Mouse (Mus musculus) megakaryocyte progenitor cell, adult 5-6 weeks (primary cell): ENCODE results near the gene Piwil4. TPM values are rescaled to one million over a fixed set of nuclear protein-coding genes. Genes with fewer than 3 reads are reported as not detected.

Experiments
- ATAC-seq: replicated peaks from 2 replicates; pipeline ENCODE4 v1.8.0; 2016; ENCODE audit warnings: mild to moderate bottlenecking, moderate TSS enrichment, inconsistent platforms; ENCODE audit not compliant: poor library complexity
- total RNA-seq, 2 experiments: library from RNA; stranded (forward) in 1 of 2; stranded (reverse) in 1 of 2; fragments of 157-497, 149-512 nt in 1 of 2; fragments of 200-1000 nt in 1 of 2; gene quantifications; 2 replicates each; pipeline versions ENCODE4 v1.2.3 to v1.2.4; 2015 to 2017

Gene Piwil4
- total RNA-seq, 2 experiments from 2014 or later = not detected

GRCm38 (mm10) chr9:14726629-14727028 lies 13.9 kb downstream of the Piwil4 start:
- ATAC-seq = no peak

- no peak for ATAC-seq
Observed at GRCm38 (mm10) chr9:14726005-14726404, 14.5 kb downstream of the Piwil4 start.

GRCm38 (mm10) chr9:14724755-14725420 lies 15.6 kb downstream of the Piwil4 start:
- peak; percentile 91 for ATAC-seq

- ATAC-seq = no peak
Observed at GRCm38 (mm10) chr9:14721610-14722009, 18.9 kb downstream of the Piwil4 start.

GRCm38 (mm10) chr9:14720384-14720783 lies 20.1 kb downstream of the Piwil4 start:
- ATAC-seq = no peak

GRCm38 (mm10) chr9:14718332-14718691 lies 22.2 kb downstream of the Piwil4 start:
- no peak; the same call in 1 of the 2 replicates for ATAC-seq

- peak; percentile 79 for ATAC-seq
Observed at GRCm38 (mm10) chr9:14717689-14718331, 22.7 kb downstream of the Piwil4 start.

- no peak for ATAC-seq
Observed at GRCm38 (mm10) chr9:14715258-14715657, 25.3 kb downstream of the Piwil4 start.

- no peak for ATAC-seq
Observed at GRCm38 (mm10) chr9:14710910-14711309, 29.6 kb downstream of the Piwil4 start.

GRCm38 (mm10) chr9:14705321-14706162 lies 35.0 kb downstream of the Piwil4 start:
- ATAC-seq = no peak

- ATAC-seq = peak; percentile 37; the same call in 1 of the 2 replicates
Observed at GRCm38 (mm10) chr9:14700795-14701194, 39.7 kb downstream of the Piwil4 start.

GRCm38 (mm10) chr9:14699288-14699640 lies 41.3 kb downstream of the Piwil4 start:
- ATAC-seq = no peak

GRCm38 (mm10) chr9:14698582-14699287 lies 41.8 kb downstream of the Piwil4 start:
- ATAC-seq = peak; percentile 82

- peak; percentile 94 for ATAC-seq
Observed at GRCm38 (mm10) chr9:14697903-14698302, 42.6 kb downstream of the Piwil4 start.

- ATAC-seq = no peak
Observed at GRCm38 (mm10) chr9:14689376-14690108, 51.0 kb downstream of the Piwil4 start.

GRCm38 (mm10) chr9:14684363-14684762 lies 56.2 kb downstream of the Piwil4 start:
- ATAC-seq = no peak

GRCm38 (mm10) chr9:14682741-14683140 lies 57.8 kb downstream of the Piwil4 start:
- no peak for ATAC-seq

GRCm38 (mm10) chr9:14680584-14680983 lies 59.9 kb downstream of the Piwil4 start:
- ATAC-seq = no peak

- no peak for ATAC-seq
Observed at GRCm38 (mm10) chr9:14675707-14676691, 64.5 kb downstream of the Piwil4 start.
